Mouse (Mus musculus) inflammation-experienced regulatory T-cells, adult 6 months (primary cell): ENCODE measurements at regions not wholly inside any gene's neighbourhood (a gene's known extent, or its start where the extent isn't known, plus 50 kb on each side); places are given as distances from the start of the nearest gene placed in this dataset.

Experiments used
- ATAC-seq: one replicate; pipeline ENCODE4 v1.8.0; 2017

- ATAC-seq = no peak
These were observed 80.6 kb downstream of the Fam53a start for GRCm38 (mm10) chr5:33548800-33549199.

- ATAC-seq = no peak
These were observed 86.1 kb downstream of the Fam53a start for GRCm38 (mm10) chr5:33543372-33543771.

GRCm38 (mm10) chr5:33542643-33543042 is 86.8 kb downstream of the Fam53a start:
- ATAC-seq = no peak

GRCm38 (mm10) chr5:33542000-33542554 is 87.4 kb downstream of the Fam53a start:
- no peak for ATAC-seq

GRCm38 (mm10) chr5:33540259-33540658 is 89.2 kb downstream of the Fam53a start:
- ATAC-seq = no peak

GRCm38 (mm10) chr5:33537429-33537828 is 92.0 kb downstream of the Fam53a start:
- no peak for ATAC-seq

GRCm38 (mm10) chr5:33537017-33537416 is 92.4 kb downstream of the Fam53a start:
- no peak for ATAC-seq

GRCm38 (mm10) chr5:33536261-33536660 is 93.2 kb downstream of the Fam53a start:
- ATAC-seq = no peak

GRCm38 (mm10) chr5:33535145-33536010 is 94.1 kb downstream of the Fam53a start:
- no peak for ATAC-seq

GRCm38 (mm10) chr5:33534345-33534744 is 95.1 kb downstream of the Fam53a start:
- peak; percentile 50 for ATAC-seq

GRCm38 (mm10) chr5:33533185-33533584 is 96.2 kb downstream of the Fam53a start:
- no peak for ATAC-seq

- ATAC-seq = no peak
These were observed 97.5 kb upstream of the Nkx1-1 start for GRCm38 (mm10) chr5:33531263-33531662.

- no peak for ATAC-seq
These were observed 96.0 kb upstream of the Nkx1-1 start for GRCm38 (mm10) chr5:33529771-33530170.

- ATAC-seq = no peak
These were observed 95.3 kb upstream of the Nkx1-1 start for GRCm38 (mm10) chr5:33528971-33529670.

- no peak for ATAC-seq
These were observed 94.0 kb upstream of the Nkx1-1 start for GRCm38 (mm10) chr5:33527750-33528149.

- no peak for ATAC-seq
These were observed 93.5 kb upstream of the Nkx1-1 start for GRCm38 (mm10) chr5:33527316-33527715.

GRCm38 (mm10) chr5:33521951-33522742 is 88.4 kb upstream of the Nkx1-1 start:
- ATAC-seq = no peak

- peak; percentile 81 for ATAC-seq
These were observed 87.1 kb upstream of the Nkx1-1 start for GRCm38 (mm10) chr5:33520856-33521255.

GRCm38 (mm10) chr5:33519394-33519793 is 85.6 kb upstream of the Nkx1-1 start:
- ATAC-seq = no peak

- no peak for ATAC-seq
These were observed 85.1 kb upstream of the Nkx1-1 start for GRCm38 (mm10) chr5:33518860-33519259.

- ATAC-seq = no peak
These were observed 83.8 kb upstream of the Nkx1-1 start for GRCm38 (mm10) chr5:33517625-33518024.

GRCm38 (mm10) chr5:33516211-33516610 is 82.4 kb upstream of the Nkx1-1 start:
- ATAC-seq = no peak
